Mouse (Mus musculus) activated CD4-positive, CD25-positive, alpha-beta regulatory T cell (primary cell): Measurements from ENCODE around the gene Sema3b. TPM values are rescaled to one million over a fixed set of nuclear protein-coding genes. Genes with fewer than 3 reads are reported as not detected.

ENCODE experiments used
- polyA plus RNA-seq, 2 experiments: library from polyadenylated mRNA; unstranded; fragments of 100-300 nt; shearing (Covaris generic); gene quantifications; one replicate each; pipeline ENCODE4 v1.2.1; 2017

Sema3b gene
- not detected for polyA plus RNA-seq

GRCm38 (mm10) chr9:107608741-107609432, at the start of gene Sema3b:
Gene Sema3b (minus strand): TSS chr9:107609229.

GRCm38 (mm10) chr9:107635279-107636028, 26.4 kb upstream of the Sema3b start, which contains the start of gene Gnai2:
Gene Gnai2 (minus strand): TSS chr9:107635367.

GRCm38 (mm10) chr9:107586974-107587832, 21.8 kb downstream of the Sema3b start, which contains the start of gene Ifrd2:
Gene Ifrd2 (plus strand): TSS chr9:107587642.

GRCm38 (mm10) chr9:107580501-107581317, 28.3 kb downstream of the Sema3b start, which contains the start of gene Hyal3:
Gene Hyal3 (plus strand): TSS chr9:107580818.

GRCm38 (mm10) chr9:107578587-107578986, 30.4 kb downstream of the Sema3b start, which contains the start of gene Naa80:
Gene Naa80 (plus strand): TSS chr9:107578887.

GRCm38 (mm10) chr9:107576357-107577107, 32.5 kb downstream of the Sema3b start, which contains the start of gene Hyal1:
Gene Hyal1 (plus strand): TSS chr9:107576927.

GRCm38 (mm10) chr9:107567702-107568319, 41.2 kb downstream of the Sema3b start, which contains the start of gene Hyal2:
Gene Hyal2 (plus strand): TSS chr9:107567945.

GRCm38 (mm10) chr9:107563029-107563581, 45.9 kb downstream of the Sema3b start, which contains the start of gene Tusc2:
Gene Tusc2 (plus strand): TSS chr9:107563255.

GRCm38 (mm10) chr9:107551117-107551889, 57.7 kb downstream of the Sema3b start, which contains the start of gene Rassf1:
Gene Rassf1 (plus strand): TSS chr9:107551555.

Other genes with a start within 250 kb of the Sema3b start
- gene Cacna2d2, start 209.6 kb downstream of the Sema3b start, polyA plus RNA-seq: under 1 TPM; 0.44 to 0.79 TPM
- gene Tmem115, start 75.3 kb downstream of the Sema3b start, polyA plus RNA-seq: 10 to 100 TPM; 35.0 to 47.6 TPM
- 10 to 100 TPM; 63.1 to 79.1 TPM for gene Cyb561d2, start 67.0 kb downstream of the Sema3b start, polyA plus RNA-seq
- 10 to 100 TPM; 53.9 to 58.7 TPM for gene Nprl2, start 67.0 kb downstream of the Sema3b start, polyA plus RNA-seq
- gene Zmynd10, start 61.9 kb downstream of the Sema3b start, polyA plus RNA-seq: 1 to 10 TPM in 1 of 2 experiments, under 1 TPM in 1; 0.59 to 4.4 TPM
- 10 to 100 TPM; 70.8 to 86.0 TPM for gene Rassf1, start 57.7 kb downstream of the Sema3b start, polyA plus RNA-seq
- gene Tusc2, start 46.0 kb downstream of the Sema3b start, polyA plus RNA-seq: 10 to 100 TPM; 37.4 to 44.3 TPM
- 10 to 100 TPM in 1 of 2 experiments, 1 to 10 TPM in 1; 7.5 to 15.3 TPM for gene Hyal2, start 41.3 kb downstream of the Sema3b start, polyA plus RNA-seq
- 1 to 10 TPM; 3.1 to 4.6 TPM for gene Hyal1, start 32.3 kb downstream of the Sema3b start, polyA plus RNA-seq
- 10 to 100 TPM; 16.1 to 17.3 TPM for gene Naa80, start 30.3 kb downstream of the Sema3b start, polyA plus RNA-seq
- under 1 TPM; 0.50 to 0.63 TPM for gene Hyal3, start 28.4 kb downstream of the Sema3b start, polyA plus RNA-seq
- gene Ifrd2, start 21.6 kb downstream of the Sema3b start, polyA plus RNA-seq: 10 to 100 TPM; 13.5 to 21.8 TPM
- 100 to 1,000 TPM; 909 to 958 TPM for gene Gnai2, start 26.1 kb upstream of the Sema3b start, polyA plus RNA-seq
- gene Slc38a3, start 60.3 kb upstream of the Sema3b start, polyA plus RNA-seq: under 1 TPM in 1 of 2 experiments, not detected in 1; 0.07 TPM
- gene Gnat1, start 70.5 kb upstream of the Sema3b start, polyA plus RNA-seq: not detected
- under 1 TPM in 1 of 2 experiments, not detected in 1; 0.06 TPM for gene Sema3f, start 101.2 kb upstream of the Sema3b start, polyA plus RNA-seq
- gene Rbm5, start 161.8 kb upstream of the Sema3b start, polyA plus RNA-seq: 100 to 1,000 TPM; 250 to 272 TPM